ENCODE assay signal across 8 mouse cellular contexts in the genomic region with DNA sequence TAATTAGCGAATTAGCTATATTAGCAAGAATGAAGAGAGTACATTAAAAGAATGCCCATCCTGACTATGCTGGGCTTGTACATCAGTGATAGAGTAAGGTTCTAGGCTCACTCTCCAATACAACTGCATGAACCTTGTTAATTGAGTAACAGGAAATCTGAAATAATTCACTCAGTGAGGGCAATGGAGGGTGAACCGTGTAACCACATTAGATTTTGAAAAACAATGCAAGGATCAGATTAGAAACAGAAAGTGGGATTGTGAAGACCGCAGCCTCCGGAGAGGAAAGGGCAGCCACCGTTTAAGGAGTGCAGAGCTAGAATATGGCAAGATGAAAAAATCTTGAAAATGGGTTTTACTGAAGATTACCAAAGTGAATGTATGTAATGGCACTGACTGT. TPM values are rescaled to one million over a fixed set of nuclear protein-coding genes. Genes with fewer than 3 reads are reported as not detected.
DNase-seq lines count a peak whose midpoint lies in the region; ATAC-seq lines count a peak whose summit lies in the region.

No protein-coding gene starts in this region.

- peak overlapping the region; percentile 61 for H3K4me2 ChIP-seq in heart, embryonic 13.5 days
- H3K4me2 ChIP-seq in intestine, embryonic 16.5 days (ENCODE audit: low read depth, low read length): peak overlapping the region; percentile 30
- peak overlapping the region; percentile 39 for H3K4me2 ChIP-seq in stomach, embryonic 16.5 days (ENCODE audit: low read depth, low read length)

- no peaks in the 10 kb centered on the region for H3K9me3 ChIP-seq in heart, embryonic 13.5 days
- no peaks in the 10 kb centered on the region for H3K9me3 ChIP-seq in intestine, embryonic 16.5 days (ENCODE audit: control insufficient read depth, low read length)
- no peaks in the 10 kb centered on the region for H3K9me3 ChIP-seq in stomach, embryonic 16.5 days (replicated peaks; ENCODE audit: control insufficient read depth, low read length)

- H3K4me1 ChIP-seq in heart, embryonic 13.5 days: peaks cover 41% of the 10 kb centered on the region
- peaks cover 14% of the 10 kb centered on the region for H3K4me1 ChIP-seq in intestine, embryonic 16.5 days (ENCODE audit: control insufficient read depth, insufficient read depth, low read length)
- H3K4me1 ChIP-seq in stomach, embryonic 16.5 days (ENCODE audit: control insufficient read depth, insufficient read depth, low read length): peaks cover 15% of the 10 kb centered on the region

- H3K36me3 ChIP-seq in heart, embryonic 13.5 days: peaks cover 49% of the 10 kb centered on the region
- H3K36me3 ChIP-seq in intestine, embryonic 16.5 days (ENCODE audit: control insufficient read depth, insufficient read depth, low read length): no peaks in the 10 kb centered on the region
- H3K36me3 ChIP-seq in stomach, embryonic 16.5 days (ENCODE audit: control insufficient read depth, insufficient read depth, low read length): peaks cover 6% of the 10 kb centered on the region; the same call in 1 of the 2 replicates

- 0 out of 2 replicates have a peak overlapping the region, but pooled peaks have one; percentile 48 for H3K27ac ChIP-seq in heart, embryonic 13.5 days (replicated peaks)
- H3K27ac ChIP-seq in intestine, embryonic 16.5 days (ENCODE audit: low read length): no peak overlapping the region
- H3K27ac ChIP-seq in stomach, embryonic 16.5 days (ENCODE audit: low read length): no peak overlapping the region

- intact Hi-C loops in heart, postnatal 36 days (cut with DNase I): loop anchor here (2.0 kb wide), 1 partner anchor 34 kb away; no protein-coding TSS in a partner anchor

- no peak for DNase-seq in heart, postnatal 4 days
- DNase-seq in spleen, postnatal 36 days (ENCODE audit: low spot score in 2 of 2): peak; percentile 70 to 79
- no peak for DNase-seq in spleen, adult 12 weeks (ENCODE audit: low spot score)
- DNase-seq in gastrocnemius, postnatal 4 days (ENCODE audit: low spot score in 2 of 2): no peak
- no peak for DNase-seq in heart, postnatal 36 days

- H3K4me3 ChIP-seq in heart, embryonic 13.5 days: peak overlapping the region; percentile 40
- peak overlapping the region; percentile 13; the same call in 1 of the 2 replicates for H3K4me3 ChIP-seq in intestine, embryonic 16.5 days (ENCODE audit: low read length)
- peak overlapping the region; percentile 17 for H3K4me3 ChIP-seq in stomach, embryonic 16.5 days (replicated peaks; ENCODE audit: low read length)

- ATAC-seq in heart, embryonic 13.5 days (ENCODE audit: extremely low read depth, insufficient number of reproducible peaks, low FRiP score, low TSS enrichment): no peak
- ATAC-seq in intestine, embryonic 16.5 days: no peak
- ATAC-seq in stomach, embryonic 16.5 days (ENCODE audit: insufficient read depth, low FRiP score): no peak

- H3K27me3 ChIP-seq in heart, embryonic 13.5 days (replicated peaks): no peaks in the 10 kb centered on the region
- H3K27me3 ChIP-seq in intestine, embryonic 16.5 days (replicated peaks; ENCODE audit: control insufficient read depth, insufficient read depth, low read length): no peaks in the 10 kb centered on the region
- H3K27me3 ChIP-seq in stomach, embryonic 16.5 days (ENCODE audit: control insufficient read depth, insufficient read depth, low read length): no peaks in the 10 kb centered on the region

- 65% methylated on average over 5 of the region's 5 CpGs for WGBS in heart, embryonic 13.5 days
- 61% methylated on average over 5 of the region's 5 CpGs for WGBS in intestine, embryonic 16.5 days
- 64% methylated on average over 5 of the region's 5 CpGs for WGBS in stomach, embryonic 16.5 days

- H3K9ac ChIP-seq in heart, embryonic 13.5 days: 0 out of 2 replicates have a peak overlapping the region, but pooled peaks have one; percentile 40
- H3K9ac ChIP-seq in intestine, embryonic 16.5 days (ENCODE audit: low read depth, low read length): no peak overlapping the region
- H3K9ac ChIP-seq in stomach, embryonic 16.5 days (ENCODE audit: low read length): no peak overlapping the region

RNA-seq across cellular contexts. Expression of a gene that starts 3.3 kb away (rescaled TPM):
- polyA plus RNA-seq in heart, embryonic 13.5 days (2015; fragmentation: Nextera tagmentation; extraction: Ambion mirVana): 69.7 and 74.0 TPM in 2 replicates
- 10 to 100 TPM; 31.4 to 35.3 TPM for total RNA-seq in heart, postnatal 4 days (2021)
- 55.0 and 56.6 TPM in 2 replicates for polyA plus RNA-seq in intestine, embryonic 16.5 days (2015; fragmentation: Nextera tagmentation; extraction: Ambion mirVana)
- 73.2 and 77.4 TPM in 2 replicates for polyA plus RNA-seq in stomach, embryonic 16.5 days (2015; fragmentation: Nextera tagmentation; extraction: Ambion mirVana)
- total RNA-seq in gastrocnemius, postnatal 4 days (2021): 10 to 100 TPM; 16.9 to 17.0 TPM
- total RNA-seq in heart, postnatal 36 days (2021): 1 to 10 TPM; 2.4 to 2.7 TPM

RNA-seq across cellular contexts. Expression of a gene that starts 36.8 kb away (rescaled TPM):
- 145 and 155 TPM in 2 replicates for polyA plus RNA-seq in heart, embryonic 13.5 days (2015; fragmentation: Nextera tagmentation; extraction: Ambion mirVana)
- total RNA-seq in heart, postnatal 4 days (2021): 100 to 1,000 TPM in 1 of 2 experiments, 10 to 100 TPM in 1; 93.9 to 109 TPM
- 104 and 121 TPM in 2 replicates for polyA plus RNA-seq in intestine, embryonic 16.5 days (2015; fragmentation: Nextera tagmentation; extraction: Ambion mirVana)
- 122 and 143 TPM in 2 replicates for polyA plus RNA-seq in stomach, embryonic 16.5 days (2015; fragmentation: Nextera tagmentation; extraction: Ambion mirVana)
- total RNA-seq in gastrocnemius, postnatal 4 days (2021): 10 to 100 TPM; 47.6 to 49.5 TPM
- total RNA-seq in heart, postnatal 36 days (2021): 10 to 100 TPM; 14.4 to 18.8 TPM

RNA-seq across cellular contexts. Expression of a gene that starts 36.9 kb away (rescaled TPM):
- 7.4 and 8.8 TPM in 2 replicates for polyA plus RNA-seq in heart, embryonic 13.5 days (2015; fragmentation: Nextera tagmentation; extraction: Ambion mirVana)
- 10 to 100 TPM in 1 of 2 experiments, 1 to 10 TPM in 1; 8.4 to 11.6 TPM for total RNA-seq in heart, postnatal 4 days (2021)
- 7.4 and 8.6 TPM in 2 replicates for polyA plus RNA-seq in intestine, embryonic 16.5 days (2015; fragmentation: Nextera tagmentation; extraction: Ambion mirVana)
- polyA plus RNA-seq in stomach, embryonic 16.5 days (2015; fragmentation: Nextera tagmentation; extraction: Ambion mirVana): 12.7 and 13.7 TPM in 2 replicates
- 10 to 100 TPM; 11.6 to 12.9 TPM for total RNA-seq in gastrocnemius, postnatal 4 days (2021)
- 1 to 10 TPM; 4.8 to 6.0 TPM for total RNA-seq in heart, postnatal 36 days (2021)

Comparison
In these comparisons a context has a peak if more than half of its experiments do, and no peak if none do; other contexts are left out.
1. DNase-seq: peak in spleen, postnatal 36 days (2 of 2); none in heart, postnatal 4 days (single experiment), spleen, adult 12 weeks (single experiment), gastrocnemius, postnatal 4 days (0 of 2) and heart, postnatal 36 days (0 of 2).
2. RNA of a gene that starts 3.3 kb away (total RNA-seq): 31.4 to 35.3 TPM in heart, postnatal 4 days and 16.9 to 17.0 TPM in gastrocnemius, postnatal 4 days; 2.4 to 2.7 TPM in heart, postnatal 36 days; every median in the first group is over 4 times any median in the second.
3. Peak in every context shown above with its lines, with median percentiles within 50 percentile points of each other: H3K4me2 ChIP-seq and H3K4me3 ChIP-seq.